Mouse (Mus musculus): Measurements from ENCODE around the gene Alk. TPM values are rescaled to one million over a fixed set of nuclear protein-coding genes. Genes with fewer than 3 reads are reported as not detected.

Alk gene
- polyA plus RNA-seq, 1 experiment from 2014 or later, result 0.56 TPM

DNA sequence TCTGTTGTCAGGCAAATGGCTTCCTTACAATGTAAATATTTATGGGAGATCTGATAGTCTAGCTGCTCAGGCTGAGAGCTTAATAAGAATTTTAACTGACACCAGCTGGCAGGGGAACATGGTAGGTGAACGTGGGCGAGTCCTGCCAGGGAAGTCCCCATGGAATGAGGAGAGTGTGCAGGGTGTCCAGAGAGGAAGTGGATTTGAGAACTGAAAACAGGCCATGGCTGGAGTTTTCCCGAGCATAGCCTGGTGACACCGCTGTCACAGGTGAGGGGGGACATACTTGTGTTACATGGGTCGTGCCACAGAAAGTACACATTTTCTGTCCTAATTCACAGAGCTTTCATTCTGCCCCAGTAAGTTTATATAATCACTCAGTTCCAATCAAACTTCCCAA is 739.0 kb downstream of the Alk start:
- ATAC-seq (ENCODE audit: low read depth), result no peak
- Histone ChIP-seq H3K36me3 (ENCODE audit: control insufficient read depth, insufficient read depth, low read length) (no peaks in the 10 kb centered on the region), H3K27me3 (replicated peaks; ENCODE audit: control insufficient read depth, insufficient read depth, low read length) (no peaks in the 10 kb centered on the region), H3K4me1 (ENCODE audit: control insufficient read depth, insufficient read depth, low read length) (no peaks in the 10 kb centered on the region), H3K27ac (replicated peaks; ENCODE audit: low read depth, low read length) (no peak overlapping the region), H3K4me3 (ENCODE audit: low read depth, low read length) (no peak overlapping the region), H3K4me2 (ENCODE audit: low read depth, low read length) (no peak overlapping the region), H3K9ac (ENCODE audit: low read depth, low read length) (no peak overlapping the region), H3K9me3 (ENCODE audit: control insufficient read depth, low read length) (no peaks in the 10 kb centered on the region)
- DNase-seq (ENCODE audit: low spot score), result no peak
- 59% methylated on average over 5 of the region's 5 CpGs for WGBS

- H3K36me3 ChIP-seq (ENCODE audit: control insufficient read depth, insufficient read depth, low read length), result peaks cover 6% of the 10 kb centered on the region; the same call in 1 of the 2 replicates
- H3K4me2 ChIP-seq (ENCODE audit: low read depth, low read length), result no peak overlapping the region
- WGBS, result 82% methylated on average over 8 of the region's 8 CpGs
- no peaks in the 10 kb centered on the region for H3K9me3 ChIP-seq (ENCODE audit: control insufficient read depth, low read length)
- no peaks in the 10 kb centered on the region for H3K27me3 ChIP-seq (replicated peaks; ENCODE audit: control insufficient read depth, insufficient read depth, low read length)
- H3K9ac ChIP-seq (ENCODE audit: low read depth, low read length), result no peak overlapping the region
- ATAC-seq (ENCODE audit: low read depth) (no peak), DNase-seq (ENCODE audit: low spot score) (no peak)
- no peak overlapping the region for H3K4me3 ChIP-seq (ENCODE audit: low read depth, low read length)
- H3K4me1 ChIP-seq (ENCODE audit: control insufficient read depth, insufficient read depth, low read length), result no peaks in the 10 kb centered on the region
- H3K27ac ChIP-seq (replicated peaks; ENCODE audit: low read depth, low read length), result no peak overlapping the region
Observed at GRCm38 (mm10) chr17:71864039-71864438, 740.4 kb downstream of the Alk start.

DNA sequence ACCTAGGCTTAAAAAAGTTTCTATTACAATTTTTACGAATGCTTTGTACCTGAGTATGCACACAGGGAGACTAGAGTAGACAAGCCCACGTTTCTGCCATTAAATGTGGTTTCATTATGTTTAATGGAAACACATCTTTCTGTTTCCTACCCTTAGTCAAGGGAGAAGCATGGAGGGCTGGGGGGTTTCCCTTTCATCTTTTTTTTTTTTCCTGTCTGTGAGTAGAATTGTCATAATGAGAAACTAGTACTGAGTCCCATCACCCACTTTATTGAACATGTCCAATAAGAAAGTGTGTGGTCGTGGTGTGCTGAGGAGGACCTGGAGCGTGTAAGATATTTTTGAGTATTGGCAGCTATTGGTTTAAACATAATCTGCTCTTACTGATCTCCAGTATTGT is 741.5 kb downstream of the Alk start:
- peaks cover 6% of the 10 kb centered on the region; the same call in 1 of the 2 replicates for H3K36me3 ChIP-seq (ENCODE audit: control insufficient read depth, insufficient read depth, low read length)

DNA sequence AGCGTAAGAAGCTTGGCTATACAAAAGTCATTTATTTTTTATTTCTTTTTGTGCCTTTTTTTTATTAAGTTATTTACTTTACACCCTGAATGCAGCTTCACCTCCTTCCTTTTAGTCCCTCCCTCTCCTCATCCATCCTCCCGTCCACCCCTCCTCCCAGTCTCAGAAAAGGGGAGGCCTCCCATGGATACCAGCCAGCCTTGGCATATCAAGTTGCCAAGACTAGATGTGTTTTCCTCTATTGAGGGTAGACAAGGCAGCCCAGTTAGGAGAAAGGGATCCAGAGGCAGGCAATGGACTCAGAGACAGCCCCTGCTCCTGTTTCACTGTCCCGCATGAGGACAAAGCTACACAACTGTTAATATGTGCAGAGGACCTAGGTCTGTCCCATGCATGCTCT is 742.2 kb downstream of the Alk start:
- ATAC-seq (ENCODE audit: low read depth) (no peak), DNase-seq (ENCODE audit: low spot score) (no peak)
- no peak overlapping the region for H3K4me3 ChIP-seq (ENCODE audit: low read depth, low read length)
- H3K4me2 ChIP-seq (ENCODE audit: low read depth, low read length), result no peak overlapping the region
- peaks cover 6% of the 10 kb centered on the region; the same call in 1 of the 2 replicates for H3K36me3 ChIP-seq (ENCODE audit: control insufficient read depth, insufficient read depth, low read length)
- WGBS, result 83% methylated on average over 3 of the region's 3 CpGs
- no peak overlapping the region for H3K9ac ChIP-seq (ENCODE audit: low read depth, low read length)
- H3K27me3 ChIP-seq (replicated peaks; ENCODE audit: control insufficient read depth, insufficient read depth, low read length), result no peaks in the 10 kb centered on the region
- no peaks in the 10 kb centered on the region for H3K4me1 ChIP-seq (ENCODE audit: control insufficient read depth, insufficient read depth, low read length)
- no peaks in the 10 kb centered on the region for H3K9me3 ChIP-seq (ENCODE audit: control insufficient read depth, low read length)
- no peak overlapping the region for H3K27ac ChIP-seq (replicated peaks; ENCODE audit: low read depth, low read length)

More for the DNA sequence above, 741.5 kb downstream of the Alk start:
- Histone ChIP-seq H3K9ac (ENCODE audit: low read depth, low read length) (no peak overlapping the region), H3K9me3 (ENCODE audit: control insufficient read depth, low read length) (no peaks in the 10 kb centered on the region), H3K27ac (replicated peaks; ENCODE audit: low read depth, low read length) (no peak overlapping the region), H3K4me1 (ENCODE audit: control insufficient read depth, insufficient read depth, low read length) (no peaks in the 10 kb centered on the region), H3K27me3 (replicated peaks; ENCODE audit: control insufficient read depth, insufficient read depth, low read length) (no peaks in the 10 kb centered on the region), H3K4me2 (ENCODE audit: low read depth, low read length) (no peak overlapping the region), H3K4me3 (ENCODE audit: low read depth, low read length) (no peak overlapping the region)
- 79% methylated on average over 4 of the region's 4 CpGs for WGBS
- no peak for ATAC-seq (ENCODE audit: low read depth)
- no peak for DNase-seq (ENCODE audit: low spot score)

DNA sequence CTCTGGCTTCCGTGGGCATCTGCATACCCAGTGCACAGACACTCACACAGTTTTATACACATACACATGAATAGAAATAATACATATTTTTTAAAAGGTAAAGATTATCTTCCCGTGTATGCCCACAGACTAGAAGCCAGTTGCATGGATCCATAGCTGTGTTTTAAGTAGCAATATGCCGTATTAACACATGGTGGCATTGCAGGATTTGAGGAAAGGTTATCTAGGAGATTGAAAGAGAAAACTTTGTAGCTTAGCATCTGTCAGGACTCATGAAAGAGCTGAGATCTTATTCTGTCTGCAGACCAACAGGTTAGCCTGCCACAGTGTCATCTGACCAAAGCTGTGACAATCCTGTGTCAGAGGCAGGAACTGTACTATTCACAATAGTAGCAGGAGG is 772.5 kb downstream of the Alk start:
- DNase-seq (ENCODE audit: low spot score) (peak; percentile 9), ATAC-seq (ENCODE audit: low read depth) (no peak)
- no peak overlapping the region for H3K27ac ChIP-seq (replicated peaks; ENCODE audit: low read depth, low read length)
- WGBS, result 88% methylated on average over 3 of the region's 3 CpGs
- no peak overlapping the region for H3K4me3 ChIP-seq (ENCODE audit: low read depth, low read length)
- H3K27me3 ChIP-seq (replicated peaks; ENCODE audit: control insufficient read depth, insufficient read depth, low read length), result no peaks in the 10 kb centered on the region
- H3K36me3 ChIP-seq (ENCODE audit: control insufficient read depth, insufficient read depth, low read length), result no peaks in the 10 kb centered on the region; the same call in 1 of the 2 replicates
- no peaks in the 10 kb centered on the region for H3K4me1 ChIP-seq (ENCODE audit: control insufficient read depth, insufficient read depth, low read length)
- no peaks in the 10 kb centered on the region for H3K9me3 ChIP-seq (ENCODE audit: control insufficient read depth, low read length)
- no peak overlapping the region for H3K4me2 ChIP-seq (ENCODE audit: low read depth, low read length)
- no peak overlapping the region for H3K9ac ChIP-seq (ENCODE audit: low read depth, low read length)

DNA sequence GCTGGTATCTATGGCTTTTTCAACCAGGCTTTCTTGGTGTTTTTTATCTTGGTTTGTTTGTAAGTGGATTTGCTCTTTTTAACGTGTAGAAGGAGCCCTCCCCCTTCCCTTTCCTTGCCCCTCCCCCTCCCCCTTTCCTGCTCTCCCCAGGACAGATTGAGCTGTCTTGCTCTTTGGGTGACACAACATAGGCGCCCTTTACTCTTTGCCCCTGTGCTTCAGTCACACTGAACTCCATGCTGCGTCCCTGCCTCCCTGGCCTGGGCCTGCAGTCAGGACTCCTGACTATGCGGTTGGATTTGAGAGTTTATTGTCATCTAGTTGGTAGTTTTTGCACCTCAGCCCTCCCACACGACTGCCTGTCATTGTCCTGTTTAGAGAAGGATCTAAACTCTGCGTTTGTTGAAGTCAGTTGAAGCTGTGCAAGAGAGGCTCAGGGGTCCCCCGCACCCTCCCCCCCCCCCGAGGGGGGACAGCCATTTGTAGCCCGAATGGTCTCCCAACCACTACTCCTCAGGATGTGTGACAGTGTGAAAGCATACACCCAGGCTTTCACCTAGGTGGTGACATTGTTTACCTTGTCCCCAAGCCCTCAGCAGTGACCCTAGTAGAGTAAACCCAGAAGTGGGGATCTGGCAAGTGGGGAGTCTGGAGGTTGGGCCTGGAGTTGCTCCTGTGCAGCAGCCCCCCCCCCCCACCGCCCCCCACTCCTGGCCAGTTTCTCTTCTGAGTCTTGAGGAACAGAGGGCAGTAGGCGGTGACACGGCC is 775.6 kb downstream of the Alk start:
- no peak overlapping the region for H3K27ac ChIP-seq (replicated peaks; ENCODE audit: low read depth, low read length)
- H3K4me3 ChIP-seq (ENCODE audit: low read depth, low read length), result no peak overlapping the region
- no peaks in the 10 kb centered on the region for H3K27me3 ChIP-seq (replicated peaks; ENCODE audit: control insufficient read depth, insufficient read depth, low read length)
- ATAC-seq (ENCODE audit: low read depth) (no peak), DNase-seq (ENCODE audit: low spot score) (no peak)
- no peaks in the 10 kb centered on the region for H3K9me3 ChIP-seq (ENCODE audit: control insufficient read depth, low read length)
- H3K36me3 ChIP-seq (ENCODE audit: control insufficient read depth, insufficient read depth, low read length), result peaks cover 11% of the 10 kb centered on the region; the same call in 1 of the 2 replicates
- no peak overlapping the region for H3K4me2 ChIP-seq (ENCODE audit: low read depth, low read length)
- H3K4me1 ChIP-seq (ENCODE audit: control insufficient read depth, insufficient read depth, low read length), result no peaks in the 10 kb centered on the region
- no peak overlapping the region for H3K9ac ChIP-seq (ENCODE audit: low read depth, low read length)
- WGBS, result 64% methylated on average over 12 of the region's 12 CpGs

GRCm38 (mm10) chr17:71827627-71828026 is 776.8 kb downstream of the Alk start:
- Histone ChIP-seq H3K27me3 (replicated peaks; ENCODE audit: control insufficient read depth, insufficient read depth, low read length) (no peaks in the 10 kb centered on the region), H3K4me1 (ENCODE audit: control insufficient read depth, insufficient read depth, low read length) (no peaks in the 10 kb centered on the region), H3K9me3 (ENCODE audit: control insufficient read depth, low read length) (no peaks in the 10 kb centered on the region), H3K27ac (replicated peaks; ENCODE audit: low read depth, low read length) (no peak overlapping the region), H3K4me3 (ENCODE audit: low read depth, low read length) (no peak overlapping the region), H3K4me2 (ENCODE audit: low read depth, low read length) (no peak overlapping the region), H3K9ac (ENCODE audit: low read depth, low read length) (no peak overlapping the region), H3K36me3 (ENCODE audit: control insufficient read depth, insufficient read depth, low read length) (peaks cover 11% of the 10 kb centered on the region; the same call in 1 of the 2 replicates)
- WGBS, result 58% methylated on average over 8 of the region's 8 CpGs
- DNase-seq (ENCODE audit: low spot score) (peak; percentile 41), ATAC-seq (ENCODE audit: low read depth) (no peak)

- no peak overlapping the region for H3K4me3 ChIP-seq (ENCODE audit: low read depth, low read length)
- H3K9ac ChIP-seq (ENCODE audit: low read depth, low read length), result no peak overlapping the region
- ATAC-seq (ENCODE audit: low read depth) (no peak), DNase-seq (ENCODE audit: low spot score) (no peak)
- H3K4me2 ChIP-seq (ENCODE audit: low read depth, low read length), result no peak overlapping the region
- WGBS, result 58% methylated on average over 3 of the region's 3 CpGs
- H3K4me1 ChIP-seq (ENCODE audit: control insufficient read depth, insufficient read depth, low read length), result no peaks in the 10 kb centered on the region
- H3K27me3 ChIP-seq (replicated peaks; ENCODE audit: control insufficient read depth, insufficient read depth, low read length), result no peaks in the 10 kb centered on the region
- H3K36me3 ChIP-seq (ENCODE audit: control insufficient read depth, insufficient read depth, low read length), result peaks cover 11% of the 10 kb centered on the region
- H3K27ac ChIP-seq (replicated peaks; ENCODE audit: low read depth, low read length), result no peak overlapping the region
- no peaks in the 10 kb centered on the region for H3K9me3 ChIP-seq (ENCODE audit: control insufficient read depth, low read length)
Observed at GRCm38 (mm10) chr17:71826603-71827002, 777.8 kb downstream of the Alk start.
